Mouse (Mus musculus): Measurements from ENCODE around the gene Paqr5.

Paqr5 gene

GRCm38 (mm10) chr9:62008360-62008759, 18.3 kb downstream of the Paqr5 start:
- no peak for DNase-seq (ENCODE audit: low read depth)

GRCm38 (mm10) chr9:62007028-62007427, 19.6 kb downstream of the Paqr5 start:
- DNase-seq (ENCODE audit: low read depth) = no peak

- no peak for DNase-seq (ENCODE audit: low read depth)
Observed at GRCm38 (mm10) chr9:62003611-62004010, 23.0 kb downstream of the Paqr5 start.

GRCm38 (mm10) chr9:61999653-62000420, 26.8 kb downstream of the Paqr5 start:
- no peak for DNase-seq (ENCODE audit: low read depth)

GRCm38 (mm10) chr9:61997860-61998259, 28.8 kb downstream of the Paqr5 start:
- no peak for DNase-seq (ENCODE audit: low read depth)

GRCm38 (mm10) chr9:61991158-61991557, 35.5 kb downstream of the Paqr5 start:
- DNase-seq (ENCODE audit: low read depth) = no peak

- DNase-seq (ENCODE audit: low read depth) = no peak
Observed at GRCm38 (mm10) chr9:61990738-61991137, 35.9 kb downstream of the Paqr5 start.

- no peak for DNase-seq (ENCODE audit: low read depth)
Observed at GRCm38 (mm10) chr9:61986055-61986454, 40.6 kb downstream of the Paqr5 start.

GRCm38 (mm10) chr9:61985183-61985863, 41.3 kb downstream of the Paqr5 start:
- no peak for DNase-seq (ENCODE audit: low read depth)

GRCm38 (mm10) chr9:61982940-61983620, 43.6 kb downstream of the Paqr5 start:
- no peak for DNase-seq (ENCODE audit: low read depth)

GRCm38 (mm10) chr9:61981876-61982275, 44.8 kb downstream of the Paqr5 start:
- no peak for DNase-seq (ENCODE audit: low read depth)

- no peak for DNase-seq (ENCODE audit: low read depth)
Observed at GRCm38 (mm10) chr9:61979983-61980382, 46.7 kb downstream of the Paqr5 start.

GRCm38 (mm10) chr9:61977258-61977945, 49.3 kb downstream of the Paqr5 start:
- DNase-seq (ENCODE audit: low read depth) = no peak

GRCm38 (mm10) chr9:61972031-61972430, 54.6 kb downstream of the Paqr5 start:
- no peak for DNase-seq (ENCODE audit: low read depth)

GRCm38 (mm10) chr9:61971045-61971444, 55.6 kb downstream of the Paqr5 start:
- no peak for DNase-seq (ENCODE audit: low read depth)

GRCm38 (mm10) chr9:61967357-61967756, 59.3 kb downstream of the Paqr5 start:
- no peak for DNase-seq (ENCODE audit: low read depth)

GRCm38 (mm10) chr9:61965987-61966386, 60.7 kb downstream of the Paqr5 start:
- DNase-seq (ENCODE audit: low read depth) = no peak

- peak; percentile 83 for DNase-seq (ENCODE audit: low read depth)
Observed at GRCm38 (mm10) chr9:61965411-61965930, 61.2 kb downstream of the Paqr5 start.

GRCm38 (mm10) chr9:61963356-61963755, 63.3 kb downstream of the Paqr5 start:
- DNase-seq (ENCODE audit: low read depth) = no peak

- DNase-seq (ENCODE audit: low read depth) = no peak
Observed at GRCm38 (mm10) chr9:61961181-61961580, 65.5 kb downstream of the Paqr5 start.

- DNase-seq (ENCODE audit: low read depth) = no peak
Observed at GRCm38 (mm10) chr9:61960753-61961152, 65.9 kb downstream of the Paqr5 start.

GRCm38 (mm10) chr9:61959921-61960569, 66.6 kb downstream of the Paqr5 start:
- no peak for DNase-seq (ENCODE audit: low read depth)

Measured in c-Kit-positive CD71-negative TER-119-negative erythroid progenitor cells, embryonic 14.5 days (primary cell).